Mouse (Mus musculus): ENCODE measurements around the gene Olfr1440. TPM values are rescaled to one million over a fixed set of nuclear protein-coding genes. Genes with fewer than 3 reads are reported as not detected.

The Olfr1440 gene
- polyA plus RNA-seq (2014; fragmentation: Nextera tagmentation; extraction: Ambion mirVana), result not detected in 2 replicates

DNA sequence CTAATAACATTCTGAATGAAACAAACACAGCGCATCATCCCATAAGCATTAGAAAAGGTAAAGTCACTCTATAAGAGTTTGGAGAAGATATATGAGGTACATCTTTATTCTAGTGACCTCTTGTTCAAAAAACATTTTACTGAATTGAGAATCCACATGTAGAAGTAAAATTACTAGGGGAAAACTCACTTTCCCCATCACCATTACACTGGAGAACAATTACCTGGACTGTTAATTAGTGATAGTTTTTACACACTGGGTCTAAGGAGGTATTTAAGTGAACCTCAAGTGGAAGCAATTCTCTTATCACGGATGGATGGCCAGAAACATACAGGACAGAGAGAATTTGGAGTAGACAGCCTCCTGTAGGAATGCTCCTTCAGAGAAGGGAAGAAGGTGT, at the start of gene Olfr1440:
Gene Olfr1440, plus strand, starts transcription at position 301 of the 400 bp plus-strand sequence.
- 74% methylated on average over 2 of the region's 2 CpGs for WGBS
- ATAC-seq (ENCODE audit: low FRiP score) (no peak), DNase-seq (ENCODE audit: low spot score) (no peak)
- no peaks in the 10 kb centered on the region for H3K27me3 ChIP-seq (ENCODE audit: control insufficient read depth, insufficient read depth, low read length)
- H3K9ac ChIP-seq (ENCODE audit: low read depth, low read length), result no peak within 1 kb of the TSS
- H3K4me2 ChIP-seq (replicated peaks; ENCODE audit: low read depth, low read length), result no peak within 1 kb of the TSS
- H3K36me3 ChIP-seq (ENCODE audit: control insufficient read depth, insufficient read depth, low read length), result no peaks in the 10 kb centered on the region
- no peak within 1 kb of the TSS for H3K4me3 ChIP-seq (ENCODE audit: low read depth, low read length)
- no peaks in the 10 kb centered on the region for H3K9me3 ChIP-seq (ENCODE audit: control insufficient read depth, low read length)
- H3K4me1 ChIP-seq (replicated peaks; ENCODE audit: control insufficient read depth, insufficient read depth, low read length), result no peaks in the 10 kb centered on the region
- no peak within 1 kb of the TSS for H3K27ac ChIP-seq (ENCODE audit: low read depth, low read length)

- no peak for ATAC-seq (ENCODE audit: low FRiP score)
- WGBS, result 82% methylated on average over 3 of the region's 3 CpGs
- Histone ChIP-seq H3K27ac (ENCODE audit: low read depth, low read length) (no peak overlapping the region), H3K27me3 (ENCODE audit: control insufficient read depth, insufficient read depth, low read length) (no peaks in the 10 kb centered on the region), H3K4me1 (replicated peaks; ENCODE audit: control insufficient read depth, insufficient read depth, low read length) (no peaks in the 10 kb centered on the region), H3K36me3 (ENCODE audit: control insufficient read depth, insufficient read depth, low read length) (no peaks in the 10 kb centered on the region), H3K4me2 (replicated peaks; ENCODE audit: low read depth, low read length) (no peak overlapping the region), H3K9me3 (ENCODE audit: control insufficient read depth, low read length) (no peaks in the 10 kb centered on the region), H3K4me3 (ENCODE audit: low read depth, low read length) (no peak overlapping the region), H3K9ac (ENCODE audit: low read depth, low read length) (no peak overlapping the region)
- no peak for DNase-seq (ENCODE audit: low spot score)
These were observed 14.1 kb upstream of the Olfr1440 start for GRCm38 (mm10) chr19:12373004-12373403.

GRCm38 (mm10) chr19:12374465-12375025, 12.5 kb upstream of the Olfr1440 start:
- no peak overlapping the region for H3K9ac ChIP-seq (ENCODE audit: low read depth, low read length)
- ATAC-seq (ENCODE audit: low FRiP score) (no peak), DNase-seq (ENCODE audit: low spot score) (no peak)
- H3K4me2 ChIP-seq (replicated peaks; ENCODE audit: low read depth, low read length), result no peak overlapping the region
- H3K27me3 ChIP-seq (ENCODE audit: control insufficient read depth, insufficient read depth, low read length), result no peaks in the 10 kb centered on the region
- no peaks in the 10 kb centered on the region for H3K36me3 ChIP-seq (ENCODE audit: control insufficient read depth, insufficient read depth, low read length)
- no peak overlapping the region for H3K27ac ChIP-seq (ENCODE audit: low read depth, low read length)
- H3K4me1 ChIP-seq (replicated peaks; ENCODE audit: control insufficient read depth, insufficient read depth, low read length), result no peaks in the 10 kb centered on the region
- H3K9me3 ChIP-seq (ENCODE audit: control insufficient read depth, low read length), result no peaks in the 10 kb centered on the region
- WGBS, result 78% methylated on average over 2 of the region's 2 CpGs
- H3K4me3 ChIP-seq (ENCODE audit: low read depth, low read length), result no peak overlapping the region

GRCm38 (mm10) chr19:12413737-12414136, 26.7 kb downstream of the Olfr1440 start:
- no peaks in the 10 kb centered on the region for H3K36me3 ChIP-seq (ENCODE audit: control insufficient read depth, insufficient read depth, low read length)
- no peak overlapping the region for H3K9ac ChIP-seq (ENCODE audit: low read depth, low read length)
- H3K4me2 ChIP-seq (replicated peaks; ENCODE audit: low read depth, low read length), result no peak overlapping the region
- DNase-seq (ENCODE audit: low spot score) (no peak), ATAC-seq (ENCODE audit: low FRiP score) (no peak)
- no peaks in the 10 kb centered on the region for H3K27me3 ChIP-seq (ENCODE audit: control insufficient read depth, insufficient read depth, low read length)
- no peak overlapping the region for H3K27ac ChIP-seq (ENCODE audit: low read depth, low read length)
- H3K9me3 ChIP-seq (ENCODE audit: control insufficient read depth, low read length), result no peaks in the 10 kb centered on the region
- H3K4me3 ChIP-seq (ENCODE audit: low read depth, low read length), result no peak overlapping the region
- H3K4me1 ChIP-seq (replicated peaks; ENCODE audit: control insufficient read depth, insufficient read depth, low read length), result no peaks in the 10 kb centered on the region

- Histone ChIP-seq H3K9ac (ENCODE audit: low read depth, low read length) (no peak within 1 kb of the TSS), H3K4me3 (ENCODE audit: low read depth, low read length) (no peak within 1 kb of the TSS), H3K9me3 (ENCODE audit: control insufficient read depth, low read length) (no peaks in the 10 kb centered on the region), H3K27me3 (ENCODE audit: control insufficient read depth, insufficient read depth, low read length) (no peaks in the 10 kb centered on the region), H3K27ac (ENCODE audit: low read depth, low read length) (no peak within 1 kb of the TSS), H3K36me3 (ENCODE audit: control insufficient read depth, insufficient read depth, low read length) (no peaks in the 10 kb centered on the region), H3K4me1 (replicated peaks; ENCODE audit: control insufficient read depth, insufficient read depth, low read length) (no peaks in the 10 kb centered on the region), H3K4me2 (replicated peaks; ENCODE audit: low read depth, low read length) (no peak within 1 kb of the TSS)
- ATAC-seq (ENCODE audit: low FRiP score) (no peak), DNase-seq (ENCODE audit: low spot score) (no peak)
These were observed 30.3 kb downstream of the Olfr1440 start, which contains the start of gene Olfr1441 for GRCm38 (mm10) chr19:12417361-12417760. Olfr1441 (plus strand) TSS chr19:12417433.

GRCm38 (mm10) chr19:12418312-12418711, 31.2 kb downstream of the Olfr1440 start:
- DNase-seq (ENCODE audit: low spot score) (no peak), ATAC-seq (ENCODE audit: low FRiP score) (no peak)
- H3K4me2 ChIP-seq (replicated peaks; ENCODE audit: low read depth, low read length), result no peak overlapping the region
- H3K9me3 ChIP-seq (ENCODE audit: control insufficient read depth, low read length), result no peaks in the 10 kb centered on the region
- WGBS, result 85% methylated on average over 3 of the region's 3 CpGs
- H3K9ac ChIP-seq (ENCODE audit: low read depth, low read length), result no peak overlapping the region
- no peak overlapping the region for H3K27ac ChIP-seq (ENCODE audit: low read depth, low read length)
- H3K27me3 ChIP-seq (ENCODE audit: control insufficient read depth, insufficient read depth, low read length), result no peaks in the 10 kb centered on the region
- no peaks in the 10 kb centered on the region for H3K36me3 ChIP-seq (ENCODE audit: control insufficient read depth, insufficient read depth, low read length)
- no peaks in the 10 kb centered on the region for H3K4me1 ChIP-seq (replicated peaks; ENCODE audit: control insufficient read depth, insufficient read depth, low read length)
- H3K4me3 ChIP-seq (ENCODE audit: low read depth, low read length), result no peak overlapping the region

- no peak overlapping the region for H3K4me3 ChIP-seq (ENCODE audit: low read depth, low read length)
- H3K9ac ChIP-seq (ENCODE audit: low read depth, low read length), result no peak overlapping the region
- DNase-seq (ENCODE audit: low spot score), result no peak
- H3K27me3 ChIP-seq (ENCODE audit: control insufficient read depth, insufficient read depth, low read length), result no peaks in the 10 kb centered on the region
- no peaks in the 10 kb centered on the region for H3K36me3 ChIP-seq (ENCODE audit: control insufficient read depth, insufficient read depth, low read length)
- no peaks in the 10 kb centered on the region for H3K4me1 ChIP-seq (replicated peaks; ENCODE audit: control insufficient read depth, insufficient read depth, low read length)
- no peak overlapping the region for H3K27ac ChIP-seq (ENCODE audit: low read depth, low read length)
- H3K9me3 ChIP-seq (ENCODE audit: control insufficient read depth, low read length), result no peaks in the 10 kb centered on the region
- 84% methylated on average over 6 of the region's 6 CpGs for WGBS
- no peak overlapping the region for H3K4me2 ChIP-seq (replicated peaks; ENCODE audit: low read depth, low read length)
- no peak for ATAC-seq (ENCODE audit: low FRiP score)
These were observed 33.5 kb downstream of the Olfr1440 start for GRCm38 (mm10) chr19:12420555-12420954.

DNA sequence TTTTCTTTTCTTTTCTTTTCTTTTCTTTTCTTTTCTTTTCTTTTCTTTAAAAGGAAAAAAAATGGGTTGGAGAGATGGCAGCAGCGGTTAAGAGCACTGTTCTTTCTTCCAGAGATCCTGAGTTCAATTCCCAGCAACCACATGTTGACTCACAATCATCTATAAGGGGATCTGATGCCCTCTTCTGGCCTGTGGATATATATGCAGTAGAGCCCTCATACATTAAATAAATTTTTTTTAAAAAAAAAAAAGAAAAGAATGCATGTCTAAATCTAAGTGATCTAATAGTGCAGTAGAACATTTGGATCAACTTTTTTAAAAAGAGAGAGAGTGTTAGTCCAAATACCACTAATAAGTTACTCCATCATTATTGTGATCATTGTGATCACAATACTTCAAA, 34.6 kb downstream of the Olfr1440 start:
- H3K36me3 ChIP-seq (ENCODE audit: control insufficient read depth, insufficient read depth, low read length), result no peaks in the 10 kb centered on the region
- DNase-seq (ENCODE audit: low spot score), result no peak
- no peaks in the 10 kb centered on the region for H3K9me3 ChIP-seq (ENCODE audit: control insufficient read depth, low read length)
- H3K27me3 ChIP-seq (ENCODE audit: control insufficient read depth, insufficient read depth, low read length), result no peaks in the 10 kb centered on the region
- H3K4me2 ChIP-seq (replicated peaks; ENCODE audit: low read depth, low read length), result no peak overlapping the region
- H3K9ac ChIP-seq (ENCODE audit: low read depth, low read length), result no peak overlapping the region
- no peak overlapping the region for H3K27ac ChIP-seq (ENCODE audit: low read depth, low read length)
- no peak overlapping the region for H3K4me3 ChIP-seq (ENCODE audit: low read depth, low read length)
- 79% methylated on average over 1 of the region's 1 CpGs for WGBS
- no peak for ATAC-seq (ENCODE audit: low FRiP score)
- no peaks in the 10 kb centered on the region for H3K4me1 ChIP-seq (replicated peaks; ENCODE audit: control insufficient read depth, insufficient read depth, low read length)

DNA sequence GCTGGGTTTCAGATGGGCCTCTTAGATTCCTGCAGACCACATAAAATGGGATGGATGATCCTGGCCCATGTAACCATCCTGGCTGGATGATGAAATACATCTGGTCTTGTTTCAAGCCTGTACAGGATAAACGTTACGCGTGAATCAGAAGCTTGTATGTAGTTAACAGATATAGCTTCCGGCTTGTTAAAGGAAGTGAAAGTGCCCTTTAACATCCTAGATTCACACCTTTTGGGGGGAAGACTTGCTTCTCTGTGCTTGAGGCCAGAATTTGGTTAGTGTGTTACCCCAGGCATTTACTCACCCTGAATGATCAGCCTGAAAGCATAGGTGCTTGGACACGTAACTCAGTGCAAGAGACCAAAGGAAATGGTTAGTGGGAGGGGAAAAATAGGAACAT, 40.0 kb downstream of the Olfr1440 start:
- ATAC-seq (ENCODE audit: low FRiP score) (no peak), DNase-seq (ENCODE audit: low spot score) (no peak)
- H3K4me2 ChIP-seq (replicated peaks; ENCODE audit: low read depth, low read length), result no peak overlapping the region
- no peaks in the 10 kb centered on the region for H3K4me1 ChIP-seq (replicated peaks; ENCODE audit: control insufficient read depth, insufficient read depth, low read length)
- no peak overlapping the region for H3K27ac ChIP-seq (ENCODE audit: low read depth, low read length)
- no peak overlapping the region for H3K4me3 ChIP-seq (ENCODE audit: low read depth, low read length)
- H3K9ac ChIP-seq (ENCODE audit: low read depth, low read length), result no peak overlapping the region
- 91% methylated on average over 5 of the region's 5 CpGs for WGBS
- H3K9me3 ChIP-seq (ENCODE audit: control insufficient read depth, low read length), result no peaks in the 10 kb centered on the region
- no peaks in the 10 kb centered on the region for H3K36me3 ChIP-seq (ENCODE audit: control insufficient read depth, insufficient read depth, low read length)
- H3K27me3 ChIP-seq (ENCODE audit: control insufficient read depth, insufficient read depth, low read length), result no peaks in the 10 kb centered on the region
